Mouse (Mus musculus): ENCODE measurements around the gene Olfr549.

The Olfr549 gene

GRCm38 (mm10) chr7:102591786-102592185 is 42.1 kb downstream of the Olfr549 start, which contains the start of gene Olfr551:
Gene Olfr551, minus strand, starts transcription at chr7:102591886.
- in situ Hi-C loops (cut with MseI, MboI) = no loop called here

- in situ Hi-C loops (cut with MseI, MboI) = no loop called here
These were observed 47.8 kb downstream of the Olfr549 start, which contains the start of gene Olfr552 for GRCm38 (mm10) chr7:102597378-102598031. Gene Olfr552, plus strand, starts transcription at chr7:102597770.

Measured in mouse trophoblast stem cell (cell line).